ENCODE assay signal across 17 mouse cellular contexts in the genomic region with DNA sequence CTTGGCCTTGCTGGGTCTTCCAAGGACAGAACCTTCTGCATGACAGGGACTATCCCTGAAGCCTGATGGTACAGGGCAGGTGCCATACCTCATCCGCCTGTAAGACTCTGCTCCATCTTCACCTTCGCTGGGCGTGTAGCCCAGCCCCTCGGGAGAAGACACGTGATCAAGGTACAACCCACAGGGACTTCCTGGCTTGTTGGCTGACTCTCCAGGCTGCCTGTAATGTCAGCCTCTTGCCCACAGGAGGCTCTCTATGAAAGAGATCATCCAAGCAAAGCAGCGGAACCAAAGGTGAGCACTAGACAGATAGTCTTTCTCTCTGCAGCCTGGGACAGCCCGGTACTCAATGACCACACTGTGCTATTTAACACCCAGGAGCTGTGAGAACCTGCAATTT. TPM values are rescaled to one million over a fixed set of nuclear protein-coding genes. Genes with fewer than 3 reads are reported as not detected.
DNase-seq lines count a peak whose midpoint lies in the region; TF ChIP-seq lines count a peak whose summit lies in the region.
"Had no signal": no experiment of that assay in that cellular context is flagged by ENCODE, and none has a peak within 500 bp of the region (broad histone marks: within the 10 kb centered on the region; RNA-seq: fewer than 3 reads in every experiment).

No protein-coding gene starts in this region.

- no peak for TF ChIP-seq EP300 in ES-Bruce4 (IDR thresholded peaks at IDR 0.05; ENCODE audit: insufficient read depth, low read depth, low read length)

- H3K4me1 ChIP-seq in ES-Bruce4 (ENCODE audit: control insufficient read depth, insufficient read depth, low read length): no peaks in the 10 kb centered on the region
- H3K4me1 ChIP-seq: embryonic facial prominence, embryonic 15.5 days; forebrain, embryonic 12.5 days; limb, embryonic 12.5 days had no signal

- no peak overlapping the region for H3K27ac ChIP-seq in layer of hippocampus, adult 2 months
- H3K27ac ChIP-seq in ES-Bruce4 (ENCODE audit: insufficient read depth, low read length): no peak overlapping the region
- H3K27ac ChIP-seq: embryonic facial prominence, embryonic 15.5 days; forebrain, embryonic 12.5 days; limb, embryonic 12.5 days had no signal

- TF ChIP-seq POLR2A in ES-Bruce4 (IDR thresholded peaks at IDR 0.05; ENCODE audit: insufficient read depth, low read length): no peak

- H3K27me3 ChIP-seq in ES-Bruce4 (ENCODE audit: control insufficient read depth, insufficient read depth, low read length, poor library complexity, severe bottlenecking): no peaks in the 10 kb centered on the region

- no peak for DNase-seq in layer of hippocampus, adult 2 months (ENCODE audit: low spot score in 2 of 2)
- DNase-seq in layer of hippocampus, postnatal 14 days (ENCODE audit: low spot score in 2 of 2): no peak
- peak; percentile 83 for DNase-seq in ZHBTc4 (ENCODE audit: low read depth, low spot score)
- peak; percentile 18 to 40 for DNase-seq in kidney, postnatal 36 days
- no peak for DNase-seq in layer of hippocampus, adult 9-10 months (ENCODE audit: low spot score)
- DNase-seq in Muller cell, postnatal 12 days (ENCODE audit: inconsistent ontology term): no peak
- DNase-seq: cerebellum, postnatal 25 days had no signal

- H3K9ac ChIP-seq in ES-Bruce4 (ENCODE audit: low read depth, poor library complexity, severe bottlenecking): no peak overlapping the region
- H3K9ac ChIP-seq: embryonic facial prominence, embryonic 15.5 days; forebrain, embryonic 12.5 days; limb, embryonic 12.5 days had no signal

- H3K36me3 ChIP-seq in ES-Bruce4 (ENCODE audit: control insufficient read depth, insufficient read depth, low read length, poor library complexity, severe bottlenecking): no peaks in the 10 kb centered on the region
- H3K36me3 ChIP-seq: embryonic facial prominence, embryonic 15.5 days; forebrain, embryonic 12.5 days; G1E; limb, embryonic 12.5 days had no signal

- peak; percentile 10; the same call in 1 of the 2 replicates for TF ChIP-seq CTCF in layer of hippocampus, adult 2 months (conservative IDR thresholded peaks at IDR 0.05)
- peak; percentile 49 for TF ChIP-seq CTCF in ES-Bruce4 (IDR thresholded peaks at IDR 0.05; ENCODE audit: low read depth, low read length)

- H3K4me3 ChIP-seq in layer of hippocampus, adult 2 months: no peak overlapping the region
- H3K4me3 ChIP-seq in ES-Bruce4 (ENCODE audit: low read depth, low read length): no peak overlapping the region
- H3K4me3 ChIP-seq: embryonic facial prominence, embryonic 15.5 days; forebrain, embryonic 12.5 days; limb, embryonic 12.5 days; myocyte had no signal

- no peaks in the 10 kb centered on the region for H3K9me3 ChIP-seq in ES-Bruce4 (replicated peaks; ENCODE audit: control insufficient read depth, insufficient read depth, low read length, poor library complexity, severe bottlenecking)
- H3K9me3 ChIP-seq: embryonic facial prominence, embryonic 15.5 days; forebrain, embryonic 12.5 days; limb, embryonic 12.5 days had no signal

RNA-seq across cellular contexts. Expression of a gene that starts 9.1 kb away (rescaled TPM):
- not detected for total RNA-seq in layer of hippocampus, adult 2 months (2021)
- not detected for total RNA-seq in layer of hippocampus, postnatal 14 days (2021)
- 0.49 and 0.65 TPM in 2 replicates for polyA plus RNA-seq in ES-Bruce4 (2011; ENCODE audit: insufficient read depth, insufficient read length, low read depth, missing spikeins)
- total RNA-seq: adrenal gland, postnatal 4 days; G1E; layer of hippocampus, postnatal 25 days; megakaryocyte-erythroid progenitor cell, adult 5-6 weeks had no signal
- polyA plus RNA-seq: activated CD4-positive, CD25-positive, alpha-beta regulatory T cell, adult 4 months; G1E; myocyte had no signal

Comparison
In these comparisons a context has a peak if more than half of its experiments do, and no peak if none do; other contexts are left out.
1. DNase-seq: peak in ZHBTc4 (single experiment) and kidney, postnatal 36 days (2 of 2); none in layer of hippocampus, adult 2 months (0 of 2), layer of hippocampus, postnatal 14 days (0 of 2), layer of hippocampus, adult 9-10 months (single experiment) and Muller cell, postnatal 12 days (single experiment).